Mouse (Mus musculus): ENCODE data around the gene Tmc6.

The Tmc6 gene

GRCm38 (mm10) chr11:117743454-117744030, 38.5 kb downstream of the Tmc6 start:
- DNase-seq = no peak

GRCm38 (mm10) chr11:117742715-117743114, 39.3 kb downstream of the Tmc6 start:
- DNase-seq = no peak

- no peak for DNase-seq
Observed at GRCm38 (mm10) chr11:117742243-117742642, 39.8 kb downstream of the Tmc6 start.

DNA sequence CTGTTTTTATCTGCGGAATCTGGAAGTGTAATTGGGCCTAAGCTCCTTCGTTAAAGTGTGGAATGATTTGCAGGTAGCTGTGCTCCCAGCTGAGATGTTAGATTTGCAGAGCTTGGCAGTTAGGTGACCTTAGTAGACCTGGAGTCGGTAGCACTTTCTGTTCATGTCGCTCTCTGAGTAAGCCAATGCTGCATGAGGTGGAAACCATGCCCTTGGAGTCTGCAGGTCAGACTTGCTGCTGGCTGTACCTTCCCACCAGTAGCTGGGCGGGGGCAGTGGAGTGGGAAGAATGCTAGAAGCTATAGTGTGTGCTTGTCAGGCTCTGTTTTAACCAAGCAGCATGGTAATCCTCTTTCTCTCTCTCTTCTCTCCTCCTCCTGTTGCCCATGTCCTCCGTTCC, 40.9 kb downstream of the Tmc6 start:
- DNase-seq = no peak

- no peak for DNase-seq
Observed at GRCm38 (mm10) chr11:117738123-117738522, 43.9 kb downstream of the Tmc6 start.

DNA sequence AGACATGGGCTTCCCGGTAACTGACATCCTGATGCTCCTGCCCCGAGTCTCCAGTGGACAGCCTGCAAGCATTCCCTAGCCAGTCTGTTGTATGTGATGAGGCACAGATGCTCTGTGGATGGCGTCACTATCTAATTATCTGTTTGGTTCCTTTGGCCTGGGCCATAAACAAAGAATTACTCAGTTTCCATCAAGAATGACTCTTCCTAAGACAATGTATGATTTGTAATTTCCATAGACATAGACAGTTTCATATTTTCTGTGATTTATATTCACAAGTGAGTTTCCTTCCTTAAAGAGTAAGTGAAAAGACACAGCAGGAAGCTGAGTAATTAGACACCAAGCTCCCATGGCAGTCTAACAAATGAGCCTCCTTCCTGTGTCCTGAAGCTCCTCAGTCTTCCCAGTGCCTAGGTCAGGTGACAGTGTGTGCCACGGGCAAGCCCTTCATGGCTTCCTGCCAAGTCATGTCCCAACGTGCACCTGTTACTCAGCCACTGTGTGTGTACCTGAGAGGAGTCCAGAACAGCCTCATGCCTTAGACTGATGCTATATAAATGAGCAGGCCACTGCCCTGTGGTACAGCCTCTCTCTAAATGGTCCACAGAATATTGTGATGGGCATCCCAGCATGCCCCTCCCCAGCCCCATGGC, 45.8 kb downstream of the Tmc6 start:
- no peak for DNase-seq

- no peak for DNase-seq
Observed at GRCm38 (mm10) chr11:117731470-117731869, 50.5 kb downstream of the Tmc6 start.

DNA sequence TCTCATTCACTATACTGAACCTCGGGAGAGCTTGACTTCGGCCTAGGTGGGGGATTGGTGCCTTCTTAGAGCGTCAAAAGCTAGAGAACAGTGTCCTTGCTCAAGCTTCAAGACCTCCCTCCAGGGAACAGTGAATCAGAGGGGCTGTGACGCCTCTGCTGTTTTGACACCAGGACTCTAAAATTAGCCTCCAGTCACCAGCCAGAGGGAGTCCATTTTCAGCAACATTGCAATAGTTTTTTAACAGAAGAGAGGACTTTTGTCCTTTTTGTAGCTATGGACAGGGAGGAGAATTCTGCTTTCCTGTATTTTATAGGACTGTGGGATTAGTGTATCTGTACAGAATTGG, 51.5 kb downstream of the Tmc6 start:
- DNase-seq = no peak

GRCm38 (mm10) chr11:117729798-117730489, 52.1 kb downstream of the Tmc6 start:
- DNase-seq = no peak

DNA sequence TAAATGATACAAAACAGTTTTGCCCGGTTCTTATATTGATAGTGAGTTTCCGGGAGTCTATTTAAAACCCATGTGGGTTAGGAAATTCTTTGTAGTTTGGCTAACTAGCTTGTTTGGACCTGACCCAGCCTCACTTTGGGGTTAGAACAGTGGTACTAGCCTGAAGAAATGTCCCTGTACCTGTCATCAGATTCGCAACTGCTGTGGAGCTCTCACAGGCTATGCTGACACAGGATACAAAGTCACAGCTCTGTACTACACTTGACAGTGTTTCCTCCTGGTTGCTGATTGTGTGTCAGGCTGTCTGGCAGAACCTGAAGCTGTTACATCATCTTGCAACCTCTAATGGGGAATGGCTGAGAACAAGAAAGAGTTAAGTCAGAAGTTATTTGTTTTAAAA, 52.7 kb downstream of the Tmc6 start:
- no peak for DNase-seq

DNA sequence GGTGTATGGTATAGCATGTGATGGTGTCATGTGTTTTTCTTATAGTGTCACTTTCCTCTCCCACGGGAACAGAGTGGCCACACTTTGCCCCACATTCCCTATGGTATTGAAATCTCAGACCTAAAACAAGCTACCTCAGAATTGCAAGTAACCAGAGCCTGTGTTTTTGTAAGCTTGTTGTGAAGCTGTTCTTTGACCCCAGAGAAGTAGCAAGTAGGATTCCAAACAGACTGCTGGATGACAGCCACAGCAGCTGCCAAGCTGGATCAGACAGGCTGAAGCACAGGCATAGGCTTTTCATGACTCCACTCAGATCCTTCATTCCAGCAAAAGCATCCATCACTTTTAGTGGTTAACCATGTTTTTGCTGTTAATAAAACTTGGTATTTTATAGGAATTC, 53.2 kb downstream of the Tmc6 start:
- no peak for DNase-seq

DNA sequence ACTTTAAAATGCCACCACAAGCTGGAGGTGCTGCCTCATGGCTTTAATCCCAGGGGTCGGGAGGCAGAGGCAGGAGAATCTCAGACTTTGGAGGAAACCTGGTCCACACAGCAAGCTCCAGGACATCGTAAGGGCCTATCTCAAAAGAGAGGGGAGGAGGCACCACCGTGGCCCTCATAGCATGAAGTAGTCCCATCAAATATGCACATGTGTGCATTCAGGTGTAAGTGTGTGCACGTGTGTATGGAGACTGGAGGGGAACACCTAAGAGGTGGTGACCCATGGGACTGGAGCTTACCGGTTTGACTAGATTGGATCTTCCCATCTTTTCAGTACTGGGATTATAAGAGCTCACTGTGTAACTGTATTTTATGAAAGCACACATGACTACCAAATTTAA, 53.8 kb downstream of the Tmc6 start:
- no peak for DNase-seq

DNA sequence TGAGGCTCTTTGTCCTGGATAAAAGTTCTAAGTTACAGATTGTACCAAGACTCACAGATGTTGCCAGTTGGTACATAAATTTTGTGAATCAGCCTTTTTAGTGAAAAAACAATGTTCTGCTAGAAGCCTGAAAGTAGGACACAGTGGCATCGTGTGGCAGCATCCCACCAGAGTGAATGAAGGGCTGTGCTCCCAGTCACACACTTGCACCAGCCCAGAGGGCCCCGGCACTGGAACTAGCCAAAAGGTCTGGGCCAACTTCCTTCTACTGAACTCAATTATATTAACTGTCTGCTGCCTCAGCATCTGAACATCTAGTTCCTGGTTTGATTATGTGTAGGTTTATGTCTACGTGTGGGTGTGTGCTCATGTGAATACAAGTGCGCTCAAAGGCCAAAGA, 55.0 kb downstream of the Tmc6 start:
- no peak for DNase-seq

DNA sequence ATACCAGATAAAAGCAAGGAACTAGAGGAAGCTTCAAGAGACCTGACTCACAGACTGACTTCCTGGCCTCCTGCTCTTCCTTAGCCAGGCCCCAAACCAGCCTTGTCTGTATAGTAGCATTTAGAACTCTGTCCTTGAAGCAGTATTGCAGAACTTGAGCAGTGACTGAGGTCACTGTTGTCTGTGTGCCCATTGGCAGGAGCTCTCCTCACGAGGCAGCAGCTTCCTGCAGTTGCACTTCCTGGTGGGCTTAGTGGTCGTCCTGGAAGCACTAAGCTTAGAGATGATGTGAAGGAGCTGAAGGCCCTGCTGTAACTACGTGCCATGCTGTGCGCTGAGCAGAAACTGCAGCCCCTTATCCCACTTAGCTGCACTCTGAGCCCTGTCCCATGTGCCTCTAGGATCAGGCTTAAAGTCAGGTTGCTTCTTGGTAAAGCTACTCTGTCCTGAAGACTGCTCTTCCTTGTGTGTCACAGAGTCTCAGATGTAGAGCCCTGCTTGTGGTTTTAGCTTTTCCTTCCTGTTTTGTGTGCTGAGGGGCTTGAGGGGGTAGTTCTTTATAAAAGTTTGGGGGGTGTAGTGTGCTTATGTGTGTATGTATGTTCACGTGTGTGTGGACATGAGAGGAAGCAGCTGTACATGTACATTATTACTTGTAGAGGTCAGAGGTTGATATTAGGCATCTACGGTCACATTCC, 57.2 kb downstream of the Tmc6 start:
- DNase-seq = no peak

DNA sequence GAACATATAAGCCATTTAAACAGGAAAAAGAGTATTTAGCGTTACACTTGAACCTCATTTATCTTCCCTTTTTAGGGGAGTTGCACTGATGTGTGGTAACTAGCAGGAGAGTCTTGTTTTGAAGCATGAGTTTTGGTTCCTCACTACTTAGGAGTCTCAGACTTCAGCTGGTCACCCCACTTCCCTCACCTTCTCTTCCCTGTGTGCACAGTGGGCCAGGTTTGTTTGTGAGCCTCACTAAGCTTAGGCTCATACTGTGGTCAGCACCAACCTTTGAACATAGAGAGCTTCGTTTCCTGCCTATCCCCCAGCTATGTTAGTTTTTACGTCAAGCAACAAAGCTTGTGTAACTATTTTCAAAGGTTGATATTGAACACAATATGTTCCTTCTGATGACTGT, 63.2 kb downstream of the Tmc6 start:
- no peak for DNase-seq

All from retina, postnatal 1 day (tissue).